8 mouse cellular contexts compared by ENCODE assay signal in the genomic region with DNA sequence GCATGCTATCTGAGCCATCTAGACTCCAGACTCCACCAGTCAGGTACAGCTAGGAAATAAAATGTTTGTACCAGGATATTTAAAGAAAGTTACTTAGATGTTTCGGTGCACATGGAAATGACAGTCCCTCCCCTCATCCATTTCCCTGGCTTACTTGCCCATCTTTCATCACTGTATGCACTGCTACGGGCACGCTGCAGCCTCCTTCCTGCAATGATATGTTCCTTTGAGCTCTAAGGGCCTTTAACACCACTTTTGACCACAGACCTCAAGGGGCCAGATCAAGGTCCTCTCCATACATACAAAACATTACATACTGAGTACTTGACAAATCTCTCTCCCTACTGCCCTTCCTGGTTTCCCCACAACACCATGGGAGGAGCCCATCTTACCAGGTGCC. TPM values are rescaled to one million over a fixed set of nuclear protein-coding genes. Genes with fewer than 3 reads are reported as not detected.
A peak's percentile ranks its signal among the peaks of the same experiment; 100 is the strongest.
DNase-seq lines count a peak whose midpoint lies in the region; ATAC-seq lines count a peak whose summit lies in the region.

No protein-coding gene starts in this region.

- peaks cover 20% of the 10 kb centered on the region for H3K4me1 ChIP-seq in forebrain, embryonic 10.5 days
- H3K4me1 ChIP-seq in limb, embryonic 15.5 days = peaks cover 15% of the 10 kb centered on the region

- WGBS in forebrain, embryonic 10.5 days = 84% methylated on average over 3 of the region's 3 CpGs
- 70% methylated on average over 3 of the region's 3 CpGs for WGBS in limb, embryonic 15.5 days

- H3K36me3 ChIP-seq in forebrain, embryonic 10.5 days (replicated peaks) = peaks cover 78% of the 10 kb centered on the region
- H3K36me3 ChIP-seq in limb, embryonic 15.5 days = peaks cover 50% of the 10 kb centered on the region

- H3K4me3 ChIP-seq in forebrain, embryonic 10.5 days = peak overlapping the region; percentile 94
- peak overlapping the region; percentile 76 for H3K4me3 ChIP-seq in limb, embryonic 15.5 days

- peak overlapping the region; percentile 97 for H3K27ac ChIP-seq in forebrain, embryonic 10.5 days
- H3K27ac ChIP-seq in limb, embryonic 15.5 days = 0 out of 2 replicates have a peak overlapping the region, but pooled peaks have one; percentile 35

- peak overlapping the region; percentile 4; the same call in 1 of the 2 replicates for H3K9ac ChIP-seq in limb, embryonic 15.5 days

- no peak for ATAC-seq in limb, embryonic 15.5 days (ENCODE audit: insufficient number of reproducible peaks, low FRiP score, low TSS enrichment, low read depth)

- H3K4me2 ChIP-seq in limb, embryonic 15.5 days = peak overlapping the region; percentile 73

- DNase-seq in embryo, embryonic 10 days (ENCODE audit: low spot score) = peak; percentile 24
- no peak for DNase-seq in embryo, embryonic 11 days
- peak; percentile 45 for DNase-seq in 3134 (ENCODE audit: extremely low read depth, insufficient read length, low spot score)
- DNase-seq in forebrain, embryonic 10.5 days (ENCODE audit: extremely low spot score, low spot score) = no peak
- DNase-seq in adrenal gland, postnatal 36 days = no peak
- DNase-seq in cerebellum, adult 9-10 months = no peak
- DNase-seq in gastrocnemius, postnatal 4 days (ENCODE audit: low spot score in 2 of 2) = no peak

- H3K27me3 ChIP-seq in forebrain, embryonic 10.5 days (ENCODE audit: poor library complexity, severe bottlenecking) = no peaks in the 10 kb centered on the region
- no peaks in the 10 kb centered on the region for H3K27me3 ChIP-seq in limb, embryonic 15.5 days

- peaks cover 16% of the 10 kb centered on the region for H3K9me3 ChIP-seq in forebrain, embryonic 10.5 days
- no peaks in the 10 kb centered on the region for H3K9me3 ChIP-seq in limb, embryonic 15.5 days

RNA-seq across cellular contexts. Expression of gene H2afx, which starts 2.5 kb away (rescaled TPM):
- polyA plus RNA-seq in forebrain, embryonic 10.5 days (2016; fragmentation: Nextera tagmentation; extraction: Ambion mirVana) = 524 and 528 TPM in 2 replicates
- polyA plus RNA-seq in limb, embryonic 15.5 days (2015; fragmentation: Nextera tagmentation; extraction: Ambion mirVana) = 252 and 254 TPM in 2 replicates
- total RNA-seq in adrenal gland, postnatal 36 days (2021) = 10 to 100 TPM; 41.3 to 47.7 TPM
- 10 to 100 TPM; 80.5 to 93.0 TPM for total RNA-seq in gastrocnemius, postnatal 4 days (2021)

RNA-seq across cellular contexts. Expression of gene Hmbs, which starts 7.1 kb away (rescaled TPM):
- 196 and 210 TPM in 2 replicates for polyA plus RNA-seq in forebrain, embryonic 10.5 days (2016; fragmentation: Nextera tagmentation; extraction: Ambion mirVana)
- 88.7 and 95.1 TPM in 2 replicates for polyA plus RNA-seq in limb, embryonic 15.5 days (2015; fragmentation: Nextera tagmentation; extraction: Ambion mirVana)
- total RNA-seq in adrenal gland, postnatal 36 days (2021) = 10 to 100 TPM; 61.8 to 98.3 TPM
- 10 to 100 TPM; 33.7 to 34.0 TPM for total RNA-seq in gastrocnemius, postnatal 4 days (2021)

RNA-seq across cellular contexts. Expression of gene Dpagt1, which starts 11.1 kb away (rescaled TPM):
- 48.0 and 49.3 TPM in 2 replicates for polyA plus RNA-seq in forebrain, embryonic 10.5 days (2016; fragmentation: Nextera tagmentation; extraction: Ambion mirVana)
- 37.7 and 38.0 TPM in 2 replicates for polyA plus RNA-seq in limb, embryonic 15.5 days (2015; fragmentation: Nextera tagmentation; extraction: Ambion mirVana)
- total RNA-seq in adrenal gland, postnatal 36 days (2021) = 10 to 100 TPM; 25.3 to 32.7 TPM
- 10 to 100 TPM; 18.4 to 18.8 TPM for total RNA-seq in gastrocnemius, postnatal 4 days (2021)

RNA-seq across cellular contexts. Expression of gene C2cd2l, which starts 16.9 kb away (rescaled TPM):
- 8.3 and 8.7 TPM in 2 replicates for polyA plus RNA-seq in forebrain, embryonic 10.5 days (2016; fragmentation: Nextera tagmentation; extraction: Ambion mirVana)
- 6.9 and 7.1 TPM in 2 replicates for polyA plus RNA-seq in limb, embryonic 15.5 days (2015; fragmentation: Nextera tagmentation; extraction: Ambion mirVana)
- total RNA-seq in adrenal gland, postnatal 36 days (2021) = 10 to 100 TPM; 37.6 to 50.6 TPM
- 10 to 100 TPM; 10.5 to 12.8 TPM for total RNA-seq in gastrocnemius, postnatal 4 days (2021)

RNA-seq across cellular contexts. Expression of gene Vps11, which starts 24.5 kb away (rescaled TPM):
- polyA plus RNA-seq in forebrain, embryonic 10.5 days (2016; fragmentation: Nextera tagmentation; extraction: Ambion mirVana) = 29.0 and 32.3 TPM in 2 replicates
- 29.6 and 30.7 TPM in 2 replicates for polyA plus RNA-seq in limb, embryonic 15.5 days (2015; fragmentation: Nextera tagmentation; extraction: Ambion mirVana)
- total RNA-seq in adrenal gland, postnatal 36 days (2021) = 10 to 100 TPM; 53.0 to 72.7 TPM
- total RNA-seq in gastrocnemius, postnatal 4 days (2021) = 10 to 100 TPM; 25.4 to 27.9 TPM

Comparison
In these comparisons a context has a peak if more than half of its experiments do, and no peak if none do; other contexts are left out.
1. DNase-seq: peak in embryo, embryonic 10 days (single experiment) and 3134 (single experiment); none in embryo, embryonic 11 days (single experiment), forebrain, embryonic 10.5 days (single experiment), adrenal gland, postnatal 36 days (0 of 2), cerebellum, adult 9-10 months (single experiment) and gastrocnemius, postnatal 4 days (0 of 2).